Mouse (Mus musculus): Measurements from ENCODE around the gene Clpb. TPM values are rescaled to one million over a fixed set of nuclear protein-coding genes. Genes with fewer than 3 reads are reported as not detected.
"Not testable (repeated sequence)": the region's sequence is repeated elsewhere in the genome, so short reads cannot be mapped to it uniquely, and the experiment has no call there.

Clpb gene
- total RNA-seq (2021), result 10 to 100 TPM; 37.3 to 39.2 TPM
- long read RNA-seq, experiment 1, full-length matches to known transcripts, result 96 of 108 reads
- long read RNA-seq, experiment 1, partial matches to known transcripts, result 8 of 108 reads
- long read RNA-seq, experiment 1, other reads (novel, unspliced or antisense), result 4 of 108 reads
- long read RNA-seq, experiment 2, full-length matches to known transcripts, result 115 of 125 reads
- long read RNA-seq, experiment 2, partial matches to known transcripts, result 4 of 125 reads
- long read RNA-seq, experiment 2, other reads (novel, unspliced or antisense), result 6 of 125 reads

GRCm38 (mm10) chr7:101663514-101664159 is at the start of gene Clpb:
Gene Clpb (plus strand): TSS chr7:101663633.
- intact Hi-C loops (cut with DNase I; ENCODE audit: low total_unique reads), result no loop called here
- peak; percentile 91 for DNase-seq

GRCm38 (mm10) chr7:101615406-101615805 is 48.0 kb upstream of the Clpb start:
- no peak for DNase-seq
- intact Hi-C loops (cut with DNase I; ENCODE audit: low total_unique reads), result loop anchor here (10.0 kb wide), 1 partner anchor 191 kb away; the partner anchor contains the start of gene Pde2a

- DNase-seq, result no peak
- intact Hi-C loops (cut with DNase I; ENCODE audit: low total_unique reads), result loop anchor here (10.0 kb wide), 1 partner anchor 191 kb away; the partner anchor contains the start of gene Pde2a
Measured at GRCm38 (mm10) chr7:101616136-101616835, 47.1 kb upstream of the Clpb start.

- DNase-seq, result no peak
- intact Hi-C loops (cut with DNase I; ENCODE audit: low total_unique reads), result loop anchor here (10.0 kb wide), 1 partner anchor 193 kb away; the partner anchor contains the start of gene Pde2a
Measured at GRCm38 (mm10) chr7:101617438-101618165, 45.8 kb upstream of the Clpb start.

- intact Hi-C loops (cut with DNase I; ENCODE audit: low total_unique reads), result loop anchor here (10.0 kb wide), 1 partner anchor 193 kb away; the partner anchor contains the start of gene Pde2a
- no peak for DNase-seq
Measured at GRCm38 (mm10) chr7:101618273-101618672, 45.2 kb upstream of the Clpb start.

- intact Hi-C loops (cut with DNase I; ENCODE audit: low total_unique reads), result no loop called here
Measured at GRCm38 (mm10) chr7:101620373-101620772, 43.1 kb upstream of the Clpb start.

GRCm38 (mm10) chr7:101621861-101622260 is 41.6 kb upstream of the Clpb start:
- intact Hi-C loops (cut with DNase I; ENCODE audit: low total_unique reads); DNase-seq: not testable (repeated sequence)

More at GRCm38 (mm10) chr7:101620373-101620772, 43.1 kb upstream of the Clpb start:
- DNase-seq, result no peak

GRCm38 (mm10) chr7:101624283-101624682 is 39.1 kb upstream of the Clpb start:
- DNase-seq, result no peak
- intact Hi-C loops (cut with DNase I; ENCODE audit: low total_unique reads), result no loop called here

GRCm38 (mm10) chr7:101627166-101627565 is 36.3 kb upstream of the Clpb start:
- DNase-seq; intact Hi-C loops (cut with DNase I; ENCODE audit: low total_unique reads): not testable (repeated sequence)

GRCm38 (mm10) chr7:101628481-101628880 is 35.0 kb upstream of the Clpb start:
- intact Hi-C loops (cut with DNase I; ENCODE audit: low total_unique reads), result no loop called here
- no peak for DNase-seq

GRCm38 (mm10) chr7:101633629-101634177 is 29.7 kb upstream of the Clpb start:
- intact Hi-C loops (cut with DNase I; ENCODE audit: low total_unique reads), result no loop called here
- no peak for DNase-seq

- DNase-seq, result no peak
- intact Hi-C loops (cut with DNase I; ENCODE audit: low total_unique reads), result no loop called here
Measured at GRCm38 (mm10) chr7:101634513-101634912, 28.9 kb upstream of the Clpb start.

GRCm38 (mm10) chr7:101636056-101636455 is 27.4 kb upstream of the Clpb start:
- intact Hi-C loops (cut with DNase I; ENCODE audit: low total_unique reads), result no loop called here

GRCm38 (mm10) chr7:101643879-101644278 is 19.6 kb upstream of the Clpb start:
- DNase-seq, result no peak
- intact Hi-C loops (cut with DNase I; ENCODE audit: low total_unique reads), result no loop called here

More at GRCm38 (mm10) chr7:101636056-101636455, 27.4 kb upstream of the Clpb start:
- DNase-seq, result no peak

- intact Hi-C loops (cut with DNase I; ENCODE audit: low total_unique reads), result no loop called here
- DNase-seq, result no peak
Measured at GRCm38 (mm10) chr7:101649729-101650128, 13.7 kb upstream of the Clpb start.

- DNase-seq, result no peak
- intact Hi-C loops (cut with DNase I; ENCODE audit: low total_unique reads), result no loop called here
Measured at GRCm38 (mm10) chr7:101650565-101650964, 12.9 kb upstream of the Clpb start.

- no peak for DNase-seq
- intact Hi-C loops (cut with DNase I; ENCODE audit: low total_unique reads), result no loop called here
Measured at GRCm38 (mm10) chr7:101653681-101654209, 9.7 kb upstream of the Clpb start.

- intact Hi-C loops (cut with DNase I; ENCODE audit: low total_unique reads), result no loop called here
- no peak for DNase-seq
Measured at GRCm38 (mm10) chr7:101654936-101655335, 8.5 kb upstream of the Clpb start.

GRCm38 (mm10) chr7:101662006-101662405 is 1.4 kb upstream of the Clpb start:
- DNase-seq, result no peak
- intact Hi-C loops (cut with DNase I; ENCODE audit: low total_unique reads), result no loop called here

Measured in gastrocnemius, postnatal 14 days (tissue).